Mouse (Mus musculus) testis, adult 2 months (tissue): ENCODE measurements around the gene Nbea. TPM values are rescaled to one million over a fixed set of nuclear protein-coding genes. Genes with fewer than 3 reads are reported as not detected.

Experiments used
- H3K27ac ChIP-seq: fragments of 200-500 bp; 2 replicates; pipeline ENCODE4 v1.5.1; 2012; ENCODE audit warnings: low read depth, low read length; ENCODE audit not compliant: control insufficient read depth, insufficient read depth
- H3K27me3 ChIP-seq: fragments of 200-500 bp; 2 replicates; pipeline ENCODE4 v1.6.1; 2012; ENCODE audit warnings: mild to moderate bottlenecking, low read length, moderate library complexity; ENCODE audit not compliant: control insufficient read depth, insufficient read depth
- H3K36me3 ChIP-seq: fragments of 200-500 bp; 2 replicates; pipeline ENCODE4 v1.6.1; 2012; ENCODE audit warnings: mild to moderate bottlenecking, low read length; ENCODE audit not compliant: control insufficient read depth, insufficient read depth
- H3K4me1 ChIP-seq: fragments of 200-500 bp; 2 replicates; pipeline ENCODE4 v1.6.1; 2012; ENCODE audit warnings: low read length; ENCODE audit not compliant: control insufficient read depth, insufficient read depth
- H3K4me3 ChIP-seq: fragments of 200-500 bp; 2 replicates; pipeline ENCODE4 v1.5.1; 2012; ENCODE audit warnings: low read depth, mild to moderate bottlenecking, low read length, moderate library complexity, mixed read lengths; ENCODE audit not compliant: control insufficient read depth
- CTCF ChIP-seq: fragments of 200-500 bp; IDR thresholded peaks from 2 replicates; pipeline ENCODE4 v1.5.1; 2012; ENCODE audit warnings: low read depth, mild to moderate bottlenecking, inconsistent platforms, low read length, moderate library complexity; ENCODE audit not compliant: control insufficient read depth, insufficient read depth, insufficient replicate concordance
- POLR2A ChIP-seq: fragments of 200-500 bp; IDR thresholded peaks from 2 replicates; pipeline ENCODE4 v1.6.1; 2012; ENCODE audit warnings: low read depth, mild to moderate bottlenecking, inconsistent platforms, low read length, moderate library complexity; ENCODE audit not compliant: control insufficient read depth
- polyA plus RNA-seq: library from polyadenylated mRNA; depleted of rRNA; stranded (reverse); fragments of >200 nt; gene quantifications from 2 replicates; pipeline ENCODE4 v1.2.3, GENCODE M21; 2012

The Nbea gene
- polyA plus RNA-seq, 1 experiment, result 7.9 TPM

DNA sequence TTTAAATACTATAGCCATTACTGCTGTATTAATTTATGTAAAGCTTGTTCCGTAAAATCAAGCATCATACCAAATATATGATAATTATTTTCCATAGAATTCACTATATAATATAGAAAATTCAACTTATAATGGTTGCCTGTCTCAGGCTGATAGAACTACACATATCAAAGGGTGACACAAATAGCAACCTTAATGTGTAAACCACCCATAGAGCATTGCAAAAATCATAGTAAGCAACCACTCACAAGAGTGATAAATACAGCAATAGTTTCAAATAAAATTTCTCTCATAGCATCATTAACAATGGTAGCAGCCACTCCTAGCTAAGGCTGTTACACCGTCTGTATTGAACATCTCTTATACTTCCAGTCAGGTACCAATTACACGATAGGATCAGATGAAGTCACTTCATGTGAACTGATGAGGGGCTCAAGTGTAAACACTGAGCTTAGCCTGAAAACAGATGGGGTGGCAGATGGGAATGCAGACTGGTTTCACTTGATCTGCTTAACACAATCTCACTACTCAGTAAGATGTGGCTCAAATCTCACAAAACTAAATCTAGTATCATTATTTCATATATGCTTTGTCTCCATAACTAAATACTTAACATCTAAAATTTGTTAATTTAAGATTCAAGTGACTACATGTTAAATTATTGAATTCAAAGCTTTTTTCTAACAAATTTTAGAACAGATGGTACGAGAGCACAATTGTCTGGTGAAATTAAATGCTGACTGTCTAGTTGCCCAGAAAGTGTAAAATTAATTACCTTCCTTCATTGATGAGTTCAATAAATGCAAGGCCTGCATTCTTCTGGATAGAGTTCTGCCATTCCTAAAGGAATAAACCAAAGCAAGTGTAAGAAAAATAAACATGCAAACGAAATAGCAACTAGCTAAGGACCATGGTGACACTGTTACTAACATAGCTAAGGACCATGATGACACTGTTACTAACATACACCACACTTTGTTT lies 310.3 kb downstream of the Nbea start:
- no peaks in the 10 kb centered on the region for H3K27me3 ChIP-seq
- TF ChIP-seq POLR2A, result no peak
- TF ChIP-seq CTCF, result no peak
- no peak overlapping the region for H3K4me3 ChIP-seq
- no peaks in the 10 kb centered on the region for H3K4me1 ChIP-seq
- H3K27ac ChIP-seq, result no peak overlapping the region
- no peaks in the 10 kb centered on the region for H3K36me3 ChIP-seq

GRCm38 (mm10) chr3:55852488-55852887 lies 331.0 kb downstream of the Nbea start:
- Histone ChIP-seq H3K36me3 (no peaks in the 10 kb centered on the region), H3K4me1 (no peaks in the 10 kb centered on the region), H3K27ac (no peak overlapping the region), H3K4me3 (no peak overlapping the region), H3K27me3 (no peaks in the 10 kb centered on the region)
- TF ChIP-seq POLR2A (no peak), CTCF (no peak)

- H3K27me3 ChIP-seq, result no peaks in the 10 kb centered on the region
- H3K27ac ChIP-seq, result peak overlapping the region; percentile 73
- peak overlapping the region; percentile 72 for H3K4me3 ChIP-seq
- no peaks in the 10 kb centered on the region for H3K4me1 ChIP-seq
- TF ChIP-seq POLR2A (no peak), CTCF (no peak)
- no peaks in the 10 kb centered on the region for H3K36me3 ChIP-seq
These were observed 336.4 kb downstream of the Nbea start for GRCm38 (mm10) chr3:55847115-55847514.

DNA sequence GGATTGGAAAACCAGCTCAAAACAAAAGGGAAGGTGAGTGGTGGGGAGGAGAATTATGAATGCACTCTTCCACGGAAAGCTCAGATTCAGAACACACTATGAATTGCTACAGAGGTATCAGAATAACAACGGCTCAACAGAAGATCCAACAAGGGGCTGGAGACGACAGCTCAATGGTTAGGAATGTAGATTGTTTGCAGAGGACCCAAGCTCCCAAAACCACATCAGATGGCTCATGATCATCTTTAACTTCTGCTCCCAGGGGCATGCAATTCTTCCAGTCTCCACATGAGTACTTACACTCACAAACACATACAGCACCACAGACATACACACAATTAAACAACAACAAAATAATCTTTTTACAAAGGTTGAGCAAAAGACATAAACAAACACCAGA lies 346.3 kb downstream of the Nbea start:
- Histone ChIP-seq H3K36me3 (no peaks in the 10 kb centered on the region), H3K4me1 (no peaks in the 10 kb centered on the region), H3K4me3 (no peak overlapping the region), H3K27ac (no peak overlapping the region), H3K27me3 (no peaks in the 10 kb centered on the region)
- TF ChIP-seq CTCF (no peak), POLR2A (no peak)

- Histone ChIP-seq H3K4me3 (no peak overlapping the region), H3K36me3 (no peaks in the 10 kb centered on the region), H3K4me1 (no peaks in the 10 kb centered on the region), H3K27ac (no peak overlapping the region), H3K27me3 (no peaks in the 10 kb centered on the region)
- TF ChIP-seq CTCF (no peak), POLR2A (no peak)
These were observed 348.3 kb downstream of the Nbea start for GRCm38 (mm10) chr3:55835207-55835606.

DNA sequence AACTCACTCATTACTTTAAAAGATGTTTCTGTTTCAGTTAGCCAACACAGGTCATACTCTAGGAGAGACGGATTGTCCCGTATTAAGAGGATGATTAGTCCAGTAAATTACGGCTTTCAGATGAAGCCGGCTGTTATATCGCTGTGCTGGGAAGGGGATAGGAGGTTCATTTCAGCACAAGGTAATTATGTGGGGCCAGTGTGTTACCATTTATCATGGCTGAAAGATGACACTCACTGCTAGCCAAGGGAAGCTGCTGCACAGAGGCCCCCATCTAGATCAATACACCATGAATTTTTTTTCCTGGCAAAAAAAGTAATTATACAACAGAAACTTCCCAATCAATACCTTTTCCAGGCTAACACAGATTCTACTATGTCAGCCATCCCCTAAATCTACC lies 353.3 kb downstream of the Nbea start:
- Histone ChIP-seq H3K36me3 (no peaks in the 10 kb centered on the region), H3K27me3 (no peaks in the 10 kb centered on the region), H3K27ac (no peak overlapping the region), H3K4me1 (no peaks in the 10 kb centered on the region), H3K4me3 (no peak overlapping the region)
- TF ChIP-seq CTCF (no peak), POLR2A (no peak)

DNA sequence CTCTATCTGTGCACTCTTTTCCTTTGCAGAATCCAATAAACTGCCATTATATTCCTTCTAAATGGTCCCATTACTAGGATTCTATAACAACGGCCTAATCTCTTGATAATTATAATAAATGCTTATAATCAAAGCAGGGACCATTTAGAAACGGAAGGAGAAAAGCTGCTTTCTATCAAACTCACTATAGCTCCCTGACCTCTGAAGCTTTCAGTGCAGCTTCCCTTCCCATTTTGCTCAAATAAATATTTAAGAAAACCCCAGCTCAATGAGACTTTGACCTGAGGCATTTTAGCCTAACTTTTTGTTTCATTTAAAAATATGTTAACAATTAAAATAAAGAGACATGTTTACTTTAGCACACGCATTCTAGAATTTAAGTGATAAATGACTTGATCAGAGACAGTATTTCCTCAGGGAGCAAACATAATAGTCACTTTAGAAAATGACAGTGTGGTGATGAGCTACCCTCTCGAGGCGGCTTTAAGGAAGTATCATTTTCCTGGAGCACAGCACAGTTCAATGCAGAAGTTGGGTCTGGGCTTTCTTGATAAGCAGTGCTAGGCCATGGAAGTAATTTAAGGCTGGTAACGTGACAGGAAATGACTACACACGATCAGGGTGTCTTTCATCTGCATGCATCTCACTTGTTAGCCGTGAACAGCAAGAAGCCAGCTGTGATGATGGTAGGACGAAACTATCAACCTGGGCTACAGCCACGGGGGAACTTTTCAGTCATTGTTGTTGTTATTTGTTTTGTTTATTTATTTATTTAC lies 354.8 kb downstream of the Nbea start:
- Histone ChIP-seq H3K4me1 (no peaks in the 10 kb centered on the region), H3K36me3 (no peaks in the 10 kb centered on the region), H3K27ac (no peak overlapping the region), H3K27me3 (no peaks in the 10 kb centered on the region), H3K4me3 (no peak overlapping the region)
- TF ChIP-seq POLR2A, result no peak
- no peak for TF ChIP-seq CTCF
